Mouse (Mus musculus) forebrain, postnatal 0 days (tissue): ENCODE measurements around the gene Ly6g5c. TPM values are rescaled to one million over a fixed set of nuclear protein-coding genes. Genes with fewer than 3 reads are reported as not detected.

ENCODE experiments used
- ATAC-seq: fragments of 200-750 bp; cut with Nextera tagmentation; 2 replicates; pipeline ENCODE4 v1.8.0; 2017; ENCODE audit warnings: mild to moderate bottlenecking, moderate library complexity
- DNase-seq: peaks from one replicate; pipeline ENCODE4 v3.0.0-alpha.2; 2015
- H3K27ac ChIP-seq: fragments of 300-500 bp; sonication (generic); 2 replicates; pipeline ENCODE4 v1.5.1; 2014; ENCODE audit warnings: low read depth, mild to moderate bottlenecking, antibody characterized with exemption, low read length, moderate library complexity, mixed read lengths
- H3K27me3 ChIP-seq: fragments of 300-500 bp; sonication (generic); 2 replicates; pipeline ENCODE4 v1.6.1; 2014; ENCODE audit warnings: mild to moderate bottlenecking, low read length, mixed read lengths; ENCODE audit not compliant: insufficient read depth
- H3K36me3 ChIP-seq: fragments of 300-500 bp; sonication (generic); 2 replicates; pipeline ENCODE4 v1.6.1; 2014; ENCODE audit warnings: mild to moderate bottlenecking, moderate library complexity; ENCODE audit not compliant: insufficient read depth
- H3K4me1 ChIP-seq: fragments of 300-500 bp; sonication (generic); 2 replicates; pipeline ENCODE4 v1.6.1; 2014; ENCODE audit warnings: antibody characterized with exemption; ENCODE audit not compliant: insufficient read depth
- H3K4me2 ChIP-seq: fragments of 300-500 bp; sonication (generic); 2 replicates; pipeline ENCODE4 v1.6.1; 2014; ENCODE audit warnings: low read depth, mild to moderate bottlenecking, moderate library complexity
- H3K4me3 ChIP-seq: fragments of 300-500 bp; sonication (generic); 2 replicates; pipeline ENCODE4 v1.5.1; 2014; ENCODE audit warnings: low read depth, low read length, mixed read lengths
- H3K9ac ChIP-seq: fragments of 300-500 bp; sonication (generic); 2 replicates; pipeline ENCODE4 v1.6.1; 2014; ENCODE audit warnings: mild to moderate bottlenecking
- H3K9me3 ChIP-seq: fragments of 300-500 bp; sonication (generic); 2 replicates; pipeline ENCODE4 v1.6.1; 2016; ENCODE audit warnings: low read length
- CTCF ChIP-seq: sonication (generic); IDR thresholded peaks from 2 replicates; pipeline ENCODE4 v1.5.1; 2016; ENCODE audit warnings: antibody characterized with exemption, control low read depth, low read depth
- WGBS: fragments of 180-500 bp; shearing (Covaris S2); extraction: QIAGEN DNeasy Blood & Tissue Kit; methylation state at CpG from one replicate; pipeline ENCODE4 v1.1.7; 2014; 5-methylcytosine and 5-hydroxymethylcytosine counted together
- polyA plus RNA-seq: library from polyadenylated mRNA; unstranded; fragments of >200 nt; fragmentation: Nextera tagmentation; extraction: Ambion mirVana; gene quantifications from 2 replicates; pipeline ENCODE4 v1.2.1, GENCODE M21; 2015
- total RNA-seq: library from RNA; depleted of rRNA; stranded (reverse); fragments of >200 nt; gene quantifications from 2 replicates; pipeline ENCODE4 v1.2.3, GENCODE M21; 2014

Gene Ly6g5c
- total and polyA plus RNA-seq, 2 experiments from 2014 or later: not detected

DNA sequence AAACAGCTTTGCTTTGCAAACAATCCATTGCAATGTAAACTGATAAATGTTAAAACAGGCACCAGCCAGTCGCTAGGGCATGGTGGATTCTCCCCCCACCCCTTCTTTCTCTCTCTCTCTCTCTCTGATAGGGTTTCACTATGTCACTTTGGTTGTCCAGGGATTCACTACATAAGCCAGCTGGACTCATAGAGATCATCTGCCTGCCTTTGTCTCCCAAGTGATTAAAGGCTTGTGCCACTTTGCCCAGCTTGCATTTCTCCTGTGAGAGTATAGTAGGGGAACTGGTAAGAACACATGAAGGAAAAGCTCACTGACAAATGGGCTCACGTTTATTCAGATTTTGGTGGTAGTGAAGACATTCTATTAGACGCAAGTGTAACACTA, 24.1 kb downstream of the Ly6g5c start:
- H3K9ac ChIP-seq: no peak overlapping the region

DNA sequence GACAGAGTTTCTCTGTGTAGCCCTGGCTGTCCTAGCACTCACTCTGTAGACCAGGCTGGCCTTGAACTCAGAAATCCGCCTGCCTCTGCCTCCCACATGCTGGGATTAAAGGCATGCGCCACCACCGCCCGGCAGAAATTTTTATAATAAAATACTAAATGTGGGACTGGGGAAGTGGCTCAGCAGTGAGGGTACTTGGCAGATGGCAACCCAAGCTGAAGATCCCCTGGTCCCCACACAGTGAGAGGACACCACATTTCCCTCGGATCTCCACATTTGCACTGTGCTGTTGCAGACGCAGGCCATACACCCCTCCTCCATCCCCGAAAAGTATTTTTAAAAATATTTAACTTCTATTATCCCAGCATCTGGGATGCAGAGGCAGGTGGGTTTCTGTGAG, 25.4 kb downstream of the Ly6g5c start:
- Histone ChIP-seq H3K27me3 (no peaks in the 10 kb centered on the region), H3K36me3 (peaks cover 3% of the 10 kb centered on the region; the same call in 1 of the 2 replicates), H3K4me2 (no peak overlapping the region), H3K27ac (no peak overlapping the region), H3K9me3 (no peaks in the 10 kb centered on the region), H3K4me1 (peaks cover 7% of the 10 kb centered on the region), H3K9ac (no peak overlapping the region), H3K4me3 (no peak overlapping the region)
- WGBS: 95% methylated on average over 7 of the region's 7 CpGs
- no peak for TF ChIP-seq CTCF
- no peak for ATAC-seq
- DNase-seq: no peak

More for the DNA sequence above, 24.1 kb downstream of the Ly6g5c start:
- Histone ChIP-seq H3K27ac (no peak overlapping the region), H3K4me3 (no peak overlapping the region), H3K4me1 (peaks cover 8% of the 10 kb centered on the region), H3K4me2 (no peak overlapping the region), H3K9me3 (no peaks in the 10 kb centered on the region), H3K27me3 (no peaks in the 10 kb centered on the region), H3K36me3 (no peaks in the 10 kb centered on the region)
- TF ChIP-seq CTCF: no peak
- ATAC-seq: no peak
- DNase-seq: no peak
- 74% methylated on average over 3 of the region's 3 CpGs for WGBS

DNA sequence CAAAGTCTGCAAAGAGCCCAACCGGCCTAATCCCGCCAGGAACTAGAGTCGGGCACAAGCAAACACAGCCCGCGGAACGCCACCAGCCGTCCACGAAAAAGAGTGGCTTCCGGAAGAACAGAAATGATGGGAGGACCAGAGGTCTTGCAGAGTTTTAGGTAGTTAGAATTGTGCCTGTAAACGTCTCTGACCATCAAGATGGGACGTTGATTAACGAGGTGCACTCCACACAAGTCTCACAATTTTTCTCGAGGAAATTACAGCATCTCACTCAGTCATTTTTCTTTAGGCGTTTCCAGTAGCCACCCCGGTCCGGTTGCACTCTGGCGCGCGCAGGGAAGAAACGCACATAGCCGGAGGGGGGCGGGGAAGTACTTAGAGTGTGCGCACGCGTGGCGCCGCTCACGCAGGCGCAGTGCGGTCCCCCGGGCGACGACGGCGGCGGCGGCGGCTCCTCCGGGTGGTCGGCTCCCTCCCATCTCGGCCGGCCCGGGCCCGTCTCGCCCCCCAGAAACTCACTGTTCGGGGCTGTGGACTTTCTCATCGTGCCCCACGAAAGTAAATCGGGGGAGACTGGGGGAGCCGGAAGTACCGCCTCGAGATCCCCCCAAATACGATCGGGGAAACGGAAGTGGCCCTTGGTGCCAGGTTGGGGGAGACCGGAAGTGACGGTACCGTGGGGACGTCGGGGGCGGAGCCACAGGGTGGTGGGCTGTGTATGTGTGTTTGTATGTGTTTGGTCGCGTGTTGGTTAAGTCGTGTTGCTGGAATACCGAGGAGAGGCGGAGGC, 26.9 kb downstream of the Ly6g5c start, which contains the start of gene Bag6:
Gene Bag6 (plus strand): TSS at position 378 of the 790 bp plus-strand sequence.
- Histone ChIP-seq H3K27ac (peak within 1 kb of the TSS; percentile 90), H3K4me3 (peak within 1 kb of the TSS; percentile 92), H3K36me3 (peaks cover 18% of the 10 kb centered on the region), H3K4me1 (peaks cover 7% of the 10 kb centered on the region), H3K4me2 (peak within 1 kb of the TSS; percentile 83), H3K9ac (peak within 1 kb of the TSS; percentile 73), H3K9me3 (no peaks in the 10 kb centered on the region), H3K27me3 (no peaks in the 10 kb centered on the region)
- DNase-seq (peak; percentile 99), ATAC-seq (peak; percentile 94)
- under 1% methylated on average over 66 of the region's 66 CpGs for WGBS
- peak; percentile 10; the same call in 1 of the 2 replicates for TF ChIP-seq CTCF

DNA sequence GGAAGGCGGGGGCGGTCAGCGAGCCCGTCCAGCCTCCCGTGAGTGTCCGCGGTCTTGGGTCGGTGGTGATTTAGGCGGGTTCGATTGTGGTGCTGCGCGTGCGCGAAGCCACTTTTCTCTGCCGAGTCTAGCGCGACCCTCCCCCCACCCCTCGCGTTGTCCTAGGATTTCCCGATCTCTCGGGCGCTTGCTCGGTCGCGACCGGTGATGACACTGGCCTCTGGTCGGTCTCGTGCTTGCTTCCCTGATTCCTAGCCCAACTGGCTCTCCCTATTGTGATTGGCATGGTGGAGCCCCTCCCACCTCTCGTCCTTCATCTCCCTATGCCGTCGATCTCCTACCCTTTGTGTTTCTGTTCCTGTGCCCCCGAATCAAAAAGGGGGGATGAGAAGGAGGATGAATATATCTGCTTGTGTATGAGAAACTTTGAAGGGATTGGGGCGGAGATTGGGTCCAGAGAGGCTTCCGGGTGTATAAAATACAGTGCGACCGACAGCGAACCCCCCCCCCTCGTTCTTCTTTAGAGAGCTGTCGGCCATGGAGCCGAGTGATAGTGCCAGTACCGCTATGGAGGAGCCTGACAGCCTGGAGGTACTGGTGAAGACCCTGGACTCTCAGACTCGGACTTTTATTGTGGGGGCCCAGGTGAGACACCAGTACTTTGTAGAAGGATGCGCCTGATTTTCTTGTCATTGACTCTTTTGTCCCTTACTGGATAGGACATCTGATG, 27.7 kb downstream of the Ly6g5c start:
- H3K4me2 ChIP-seq: peak overlapping the region; percentile 83
- peak overlapping the region; percentile 92 for H3K4me3 ChIP-seq
- no peaks in the 10 kb centered on the region for H3K9me3 ChIP-seq
- no peaks in the 10 kb centered on the region for H3K27me3 ChIP-seq
- WGBS: under 1% methylated on average over 43 of the region's 43 CpGs
- H3K9ac ChIP-seq: peak overlapping the region; percentile 73
- H3K36me3 ChIP-seq: peaks cover 26% of the 10 kb centered on the region
- ATAC-seq: peak; percentile 58
- TF ChIP-seq CTCF: no peak
- no peak for DNase-seq
- H3K27ac ChIP-seq: peak overlapping the region; percentile 90
- H3K4me1 ChIP-seq: peaks cover 7% of the 10 kb centered on the region

DNA sequence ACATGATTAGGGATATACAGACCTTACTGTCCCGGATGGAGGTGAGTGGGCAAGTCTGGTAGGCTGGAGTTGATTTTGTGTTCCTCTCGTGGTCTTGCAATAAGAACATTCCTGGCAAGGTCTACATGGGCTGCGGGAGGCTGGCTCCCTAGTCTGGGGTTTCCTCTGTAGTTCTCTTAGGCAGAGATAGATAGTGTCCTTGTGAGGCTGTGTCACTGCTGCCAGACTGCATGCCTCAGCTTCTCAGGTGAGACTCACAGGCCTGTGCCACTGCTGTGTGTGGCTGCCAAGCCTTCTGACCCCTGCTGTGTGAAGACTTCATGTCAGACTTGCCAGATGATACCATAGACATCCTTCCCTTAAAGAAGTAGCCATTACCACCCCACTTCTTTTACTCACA, 31.2 kb downstream of the Ly6g5c start:
- Histone ChIP-seq H3K4me2 (no peak overlapping the region), H3K27ac (no peak overlapping the region), H3K9me3 (no peaks in the 10 kb centered on the region), H3K27me3 (no peaks in the 10 kb centered on the region), H3K36me3 (peaks cover 60% of the 10 kb centered on the region), H3K4me3 (no peak overlapping the region), H3K9ac (no peak overlapping the region), H3K4me1 (peaks cover 7% of the 10 kb centered on the region)
- 89% methylated on average over 3 of the region's 3 CpGs for WGBS
- DNase-seq: no peak
- ATAC-seq: no peak
- no peak for TF ChIP-seq CTCF

DNA sequence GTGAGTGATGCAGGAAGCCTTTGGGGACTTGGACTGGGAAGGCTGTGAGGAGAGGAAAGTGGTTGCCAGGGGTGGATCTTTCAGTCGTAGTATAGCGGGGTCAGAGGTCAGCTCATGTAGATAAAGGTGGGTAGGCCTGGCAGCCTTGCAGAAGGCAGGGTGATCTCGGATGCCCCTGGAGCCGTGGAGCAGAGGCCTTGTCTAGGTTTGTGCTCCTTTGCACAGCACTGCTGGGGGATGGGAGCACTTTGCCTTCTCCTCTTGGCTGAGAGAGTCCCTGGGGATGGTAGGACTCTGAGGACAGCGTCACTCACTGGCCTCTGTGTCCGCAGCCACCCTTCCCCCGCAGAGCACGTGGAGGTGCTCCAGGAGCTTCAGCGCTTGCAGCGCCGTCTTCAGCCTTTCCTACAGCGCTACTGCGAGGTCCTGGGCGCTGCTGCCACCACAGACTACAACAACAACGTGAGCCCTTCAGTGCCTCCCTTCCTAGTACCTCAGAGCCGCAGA, 32.5 kb downstream of the Ly6g5c start:
- TF ChIP-seq CTCF: no peak
- H3K4me3 ChIP-seq: no peak overlapping the region
- H3K9me3 ChIP-seq: no peaks in the 10 kb centered on the region
- no peak for DNase-seq
- H3K4me1 ChIP-seq: peaks cover 7% of the 10 kb centered on the region
- no peak for ATAC-seq
- no peak overlapping the region for H3K4me2 ChIP-seq
- H3K27me3 ChIP-seq: no peaks in the 10 kb centered on the region
- H3K36me3 ChIP-seq: peaks cover 73% of the 10 kb centered on the region
- 80% methylated on average over 16 of the region's 16 CpGs for whole genome bisulfite sequencing
- no peak overlapping the region for H3K27ac ChIP-seq
- no peak overlapping the region for H3K9ac ChIP-seq

DNA sequence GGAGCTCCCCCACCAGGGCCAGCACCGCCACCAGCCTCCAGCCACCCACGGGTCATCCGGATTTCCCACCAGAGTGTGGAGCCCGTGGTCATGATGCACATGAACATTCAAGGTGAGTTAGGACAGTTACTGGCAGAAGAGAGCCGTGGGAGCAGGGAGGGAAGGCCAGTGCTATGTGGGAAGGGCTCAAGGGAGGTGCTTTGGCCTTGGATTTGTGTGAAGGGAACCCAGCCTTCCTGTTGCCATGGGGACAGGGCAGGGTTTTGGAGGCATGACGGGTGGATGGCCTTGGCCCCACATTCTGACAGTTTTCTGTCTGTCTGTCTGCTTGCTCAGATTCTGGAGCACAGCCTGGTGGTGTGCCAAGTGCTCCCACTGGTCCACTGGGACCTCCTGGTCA, 33.9 kb downstream of the Ly6g5c start:
- 89% methylated on average over 6 of the region's 6 CpGs for WGBS
- no peak for DNase-seq

More for the DNA sequence above, 33.9 kb downstream of the Ly6g5c start:
- Histone ChIP-seq H3K4me1 (no peaks in the 10 kb centered on the region), H3K36me3 (peaks cover 87% of the 10 kb centered on the region), H3K9ac (no peak overlapping the region), H3K27me3 (no peaks in the 10 kb centered on the region), H3K4me3 (no peak overlapping the region), H3K27ac (no peak overlapping the region), H3K4me2 (no peak overlapping the region), H3K9me3 (no peaks in the 10 kb centered on the region)
- TF ChIP-seq CTCF: no peak
- ATAC-seq: no peak
